Mouse (Mus musculus) bone marrow macrophage, adult 2 months (primary cell): ENCODE measurements around the gene Rag1. TPM values are rescaled to one million over a fixed set of nuclear protein-coding genes. Genes with fewer than 3 reads are reported as not detected.

Source experiments
- H3K27ac ChIP-seq: 2 replicates; pipeline ENCODE4 v1.5.1; 2012; ENCODE audit warnings: low read depth, low read length; ENCODE audit not compliant: insufficient read depth
- H3K4me1 ChIP-seq: 2 replicates; pipeline ENCODE4 v1.6.1; 2012; ENCODE audit warnings: low read length; ENCODE audit not compliant: control insufficient read depth, insufficient read depth
- H3K4me3 ChIP-seq: 2 replicates; pipeline ENCODE4 v1.5.1; 2012; ENCODE audit warnings: mild to moderate bottlenecking, low read length, moderate library complexity; ENCODE audit not compliant: insufficient read depth
- CTCF ChIP-seq: IDR thresholded peaks from 2 replicates; pipeline ENCODE4 v1.5.1; 2012; ENCODE audit warnings: low read depth, mild to moderate bottlenecking, low read length, moderate library complexity
- POLR2A ChIP-seq: IDR thresholded peaks from 2 replicates; pipeline ENCODE4 v1.6.1; 2012; ENCODE audit warnings: mild to moderate bottlenecking, low read depth, low read length, borderline replicate concordance
- polyA plus RNA-seq: library from polyadenylated mRNA; stranded (reverse); fragments of >200 nt; gene quantifications from 2 replicates; pipeline ENCODE4 v1.2.4, GENCODE M21; 2012; ENCODE audit not compliant: missing spikeins, insufficient read depth, insufficient read length

Gene Rag1
- not detected in 2 replicates for polyA plus RNA-seq

GRCm38 (mm10) chr2:101649114-101649671 is at the start of gene Rag1, which contains the start of gene B230118H07Rik:
Gene Rag1, minus strand, starts transcription at chr2:101649501.
Gene B230118H07Rik, minus strand, starts transcription at chr2:101649532.
- no peak within 1 kb of the TSS for H3K4me3 ChIP-seq
- TF ChIP-seq POLR2A (no peak), CTCF (no peak)
- H3K4me1 ChIP-seq = no peaks in the 10 kb centered on the region
- no peak within 1 kb of the TSS for H3K27ac ChIP-seq

GRCm38 (mm10) chr2:101695584-101695983 is 46.3 kb upstream of the Rag1 start:
- no peak for TF ChIP-seq POLR2A
- no peak for TF ChIP-seq CTCF
- Histone ChIP-seq H3K27ac (no peak overlapping the region), H3K4me3 (no peak overlapping the region), H3K4me1 (peaks cover 32% of the 10 kb centered on the region)

- H3K4me1 ChIP-seq = peaks cover 22% of the 10 kb centered on the region
- H3K4me3 ChIP-seq = no peak overlapping the region
- no peak overlapping the region for H3K27ac ChIP-seq
- no peak for TF ChIP-seq CTCF
- no peak for TF ChIP-seq POLR2A
These were observed 44.4 kb upstream of the Rag1 start for GRCm38 (mm10) chr2:101693577-101694215.

- H3K4me1 ChIP-seq = peaks cover 16% of the 10 kb centered on the region
- H3K27ac ChIP-seq = no peak overlapping the region
- no peak overlapping the region for H3K4me3 ChIP-seq
- TF ChIP-seq CTCF (no peak), POLR2A (no peak)
These were observed 43.7 kb upstream of the Rag1 start for GRCm38 (mm10) chr2:101693043-101693442.

- TF ChIP-seq CTCF = no peak
- no peak overlapping the region for H3K4me3 ChIP-seq
These were observed 41.0 kb upstream of the Rag1 start for GRCm38 (mm10) chr2:101690252-101690827.

GRCm38 (mm10) chr2:101688011-101688410 is 38.7 kb upstream of the Rag1 start:
- TF ChIP-seq POLR2A (no peak), CTCF (no peak)
- H3K4me3 ChIP-seq = no peak overlapping the region
- H3K27ac ChIP-seq = no peak overlapping the region
- no peaks in the 10 kb centered on the region for H3K4me1 ChIP-seq

More at GRCm38 (mm10) chr2:101690252-101690827, 41.0 kb upstream of the Rag1 start:
- Histone ChIP-seq H3K27ac (no peak overlapping the region), H3K4me1 (no peaks in the 10 kb centered on the region)

- no peak overlapping the region for H3K27ac ChIP-seq
These were observed 35.1 kb upstream of the Rag1 start for GRCm38 (mm10) chr2:101684421-101684820.

GRCm38 (mm10) chr2:101679164-101679784 is 30.0 kb upstream of the Rag1 start:
- H3K4me3 ChIP-seq = peak overlapping the region; percentile 99
- TF ChIP-seq CTCF = no peak
- no peak for TF ChIP-seq POLR2A
- H3K27ac ChIP-seq = no peak overlapping the region
- peaks cover 4% of the 10 kb centered on the region for H3K4me1 ChIP-seq

More at GRCm38 (mm10) chr2:101684421-101684820, 35.1 kb upstream of the Rag1 start:
- no peaks in the 10 kb centered on the region for H3K4me1 ChIP-seq
- TF ChIP-seq CTCF (no peak), POLR2A (no peak)
- H3K4me3 ChIP-seq = no peak overlapping the region

GRCm38 (mm10) chr2:101678236-101679021 is 29.1 kb upstream of the Rag1 start, which contains the start of gene Traf6:
Gene Traf6, plus strand, starts transcription at chr2:101678429.
- no peak; the same call in 1 of the 2 replicates for TF ChIP-seq POLR2A
- TF ChIP-seq CTCF = peak; percentile 24; the same call in 1 of the 2 replicates
- H3K4me3 ChIP-seq = peak within 1 kb of the TSS; percentile 99
- peak within 1 kb of the TSS; percentile 27; the same call in 1 of the 2 replicates for H3K27ac ChIP-seq
- H3K4me1 ChIP-seq = peaks cover 4% of the 10 kb centered on the region
